Mouse (Mus musculus): ENCODE results near the gene Cdk12. TPM values are rescaled to one million over a fixed set of nuclear protein-coding genes. Genes with fewer than 3 reads are reported as not detected.
"Not testable (repeated sequence)": the region's sequence is repeated elsewhere in the genome, so short reads cannot be mapped to it uniquely, and the experiment has no call there.

The Cdk12 gene
- polyA plus RNA-seq, 1 experiment from 2014 or later, result 10.2 TPM

DNA sequence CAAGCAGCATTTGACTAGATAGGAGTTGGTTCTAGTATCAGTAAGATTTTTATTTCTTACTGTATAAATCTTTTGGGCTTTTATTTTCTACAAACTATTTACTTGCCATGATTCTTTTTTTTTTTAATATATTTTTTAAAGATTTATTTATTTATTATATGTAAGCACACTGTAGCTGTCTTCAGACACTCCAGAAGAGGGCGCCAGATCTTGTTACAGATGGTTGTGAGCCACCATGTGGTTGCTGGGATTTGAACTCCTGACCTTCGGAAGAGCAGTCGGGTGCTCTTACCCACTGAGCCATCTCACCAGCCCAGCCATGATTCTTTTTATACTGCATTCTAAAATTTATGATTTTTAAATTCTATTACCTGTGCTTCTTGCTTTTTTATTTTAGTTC, 40.1 kb downstream of the Cdk12 start:
- H3K9me3 ChIP-seq (replicated peaks; ENCODE audit: control insufficient read depth, low read length); H3K4me2 ChIP-seq (ENCODE audit: low read length); H3K27me3 ChIP-seq (replicated peaks; ENCODE audit: control insufficient read depth, insufficient read depth, low read length); DNase-seq (ENCODE audit: low spot score); H3K9ac ChIP-seq (ENCODE audit: low read length); H3K4me3 ChIP-seq (ENCODE audit: low read depth, low read length); H3K4me1 ChIP-seq (ENCODE audit: control insufficient read depth, insufficient read depth, low read length); H3K27ac ChIP-seq (ENCODE audit: low read depth, low read length); ATAC-seq: not testable (repeated sequence)
- WGBS, result 81% methylated on average over 3 of the region's 3 CpGs
- peaks cover 82% of the 10 kb centered on the region for H3K36me3 ChIP-seq (ENCODE audit: control insufficient read depth, insufficient read depth, low read length)

DNA sequence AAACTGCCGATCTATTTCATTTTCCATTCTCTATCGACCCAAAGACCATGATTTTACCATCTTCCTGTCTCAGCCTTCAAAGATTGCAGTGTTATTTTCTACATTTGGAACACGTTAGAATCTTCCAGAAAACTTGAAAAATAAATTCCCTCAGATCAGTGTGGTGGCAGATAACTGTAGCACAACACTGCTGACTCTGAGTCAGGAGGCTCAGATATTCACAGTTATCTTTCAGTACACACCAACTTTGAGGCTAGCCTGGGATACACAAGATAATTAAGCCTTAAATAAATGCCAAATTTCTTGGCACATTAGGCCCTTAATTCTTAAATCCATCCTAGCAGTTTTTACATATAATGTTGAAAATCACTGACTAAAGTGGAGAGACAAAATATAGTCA, 41.6 kb downstream of the Cdk12 start:
- 95% methylated on average over 3 of the region's 3 CpGs for WGBS
- Histone ChIP-seq H3K9ac (ENCODE audit: low read length) (no peak overlapping the region), H3K9me3 (replicated peaks; ENCODE audit: control insufficient read depth, low read length) (no peaks in the 10 kb centered on the region), H3K4me3 (ENCODE audit: low read depth, low read length) (no peak overlapping the region), H3K27ac (ENCODE audit: low read depth, low read length) (no peak overlapping the region), H3K36me3 (ENCODE audit: control insufficient read depth, insufficient read depth, low read length) (peaks cover 73% of the 10 kb centered on the region), H3K4me1 (ENCODE audit: control insufficient read depth, insufficient read depth, low read length) (no peaks in the 10 kb centered on the region), H3K4me2 (ENCODE audit: low read length) (no peak overlapping the region), H3K27me3 (replicated peaks; ENCODE audit: control insufficient read depth, insufficient read depth, low read length) (no peaks in the 10 kb centered on the region)
- ATAC-seq (no peak), DNase-seq (ENCODE audit: low spot score) (no peak)

DNA sequence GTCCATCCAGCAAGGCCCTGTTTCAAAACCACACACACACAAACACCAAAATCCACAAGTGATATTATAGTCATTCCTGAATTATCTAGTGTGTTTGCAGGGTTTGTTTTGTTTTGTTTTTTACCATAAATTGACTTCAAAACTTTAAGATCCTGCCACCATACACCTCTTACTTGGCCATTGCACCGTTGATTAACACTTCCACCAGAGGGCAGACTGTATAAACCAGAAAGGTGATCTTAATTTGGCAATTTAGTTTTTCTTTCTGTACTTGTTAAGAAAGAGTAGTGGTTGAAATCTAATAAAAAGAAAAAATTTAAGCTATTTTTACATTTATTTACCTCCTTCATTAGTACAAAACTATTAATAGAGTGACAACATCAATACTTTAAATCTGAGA, 44.5 kb downstream of the Cdk12 start:
- ATAC-seq (no peak), DNase-seq (ENCODE audit: low spot score) (peak; percentile 25)
- 81% methylated on average over 1 of the region's 1 CpGs for WGBS
- Histone ChIP-seq H3K36me3 (ENCODE audit: control insufficient read depth, insufficient read depth, low read length) (peaks cover 64% of the 10 kb centered on the region), H3K4me2 (ENCODE audit: low read length) (no peak overlapping the region), H3K9me3 (replicated peaks; ENCODE audit: control insufficient read depth, low read length) (no peaks in the 10 kb centered on the region), H3K4me1 (ENCODE audit: control insufficient read depth, insufficient read depth, low read length) (no peaks in the 10 kb centered on the region), H3K27ac (ENCODE audit: low read depth, low read length) (no peak overlapping the region), H3K27me3 (replicated peaks; ENCODE audit: control insufficient read depth, insufficient read depth, low read length) (no peaks in the 10 kb centered on the region), H3K4me3 (ENCODE audit: low read depth, low read length) (no peak overlapping the region), H3K9ac (ENCODE audit: low read length) (no peak overlapping the region)

DNA sequence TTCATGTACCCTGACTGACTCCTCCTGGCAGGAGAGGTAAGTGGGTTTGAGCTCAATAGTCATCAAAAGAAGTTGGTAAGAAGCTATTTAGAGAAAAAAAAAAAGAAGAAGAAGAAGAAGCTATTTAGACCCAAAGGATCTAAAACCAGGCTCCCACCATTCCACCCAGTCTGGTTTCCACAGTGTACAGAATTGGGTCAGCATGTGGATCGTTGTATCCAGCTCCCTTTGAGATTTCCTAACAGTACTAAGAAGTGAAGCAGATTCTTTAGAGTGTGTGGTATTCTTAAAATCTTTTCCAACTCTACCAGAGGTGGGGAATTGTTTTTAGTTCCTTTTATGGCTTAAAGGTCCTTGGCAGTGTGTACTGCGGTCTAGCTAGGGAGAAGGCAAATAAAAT, 50.9 kb downstream of the Cdk12 start:
- H3K36me3 ChIP-seq (ENCODE audit: control insufficient read depth, insufficient read depth, low read length), result peaks cover 16% of the 10 kb centered on the region
- DNase-seq (ENCODE audit: low spot score), result no peak
- no peak for ATAC-seq
- WGBS, result 95% methylated on average over 2 of the region's 2 CpGs
- H3K9me3 ChIP-seq (replicated peaks; ENCODE audit: control insufficient read depth, low read length), result no peaks in the 10 kb centered on the region
- H3K4me1 ChIP-seq (ENCODE audit: control insufficient read depth, insufficient read depth, low read length), result no peaks in the 10 kb centered on the region
- H3K27me3 ChIP-seq (replicated peaks; ENCODE audit: control insufficient read depth, insufficient read depth, low read length), result no peaks in the 10 kb centered on the region
- no peak overlapping the region for H3K27ac ChIP-seq (ENCODE audit: low read depth, low read length)
- H3K4me3 ChIP-seq (ENCODE audit: low read depth, low read length), result no peak overlapping the region
- H3K9ac ChIP-seq (ENCODE audit: low read length), result no peak overlapping the region
- no peak overlapping the region for H3K4me2 ChIP-seq (ENCODE audit: low read length)

DNA sequence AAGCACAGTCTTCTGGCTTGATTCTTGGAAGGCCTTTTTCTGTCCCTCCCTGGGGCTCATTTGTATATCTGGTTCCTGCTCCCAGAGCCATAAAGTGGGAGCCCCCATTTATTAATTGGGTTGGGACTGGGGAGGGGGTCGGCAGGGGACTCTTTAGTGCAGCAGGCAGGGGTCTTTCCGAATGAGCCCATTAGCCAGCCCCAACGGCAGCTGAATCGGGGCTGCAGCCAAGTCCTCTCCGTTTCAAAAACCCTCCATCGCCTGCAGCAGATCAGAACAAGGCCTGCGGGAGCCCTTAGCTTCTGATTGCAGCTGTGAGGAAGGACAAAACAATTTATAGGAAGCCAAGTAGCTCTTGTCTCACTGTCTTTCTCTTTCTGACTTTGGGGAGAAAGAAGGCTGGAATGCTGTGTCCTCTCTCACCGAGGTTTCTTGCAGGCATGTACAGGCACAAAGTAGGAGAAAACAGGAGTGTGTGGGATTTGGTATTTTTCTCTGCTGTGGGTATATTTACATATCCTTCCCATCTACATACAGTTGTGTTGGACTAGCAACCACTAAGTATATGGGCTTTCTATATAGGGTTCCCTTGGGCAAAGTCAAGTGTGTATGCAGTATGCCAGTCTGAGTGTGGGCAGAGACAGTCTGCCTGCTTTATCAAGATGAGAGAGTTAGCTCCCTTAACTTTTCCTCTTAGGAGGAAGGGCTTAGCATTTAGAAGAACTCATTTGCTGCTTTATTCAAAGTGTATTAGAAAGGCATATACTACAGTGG, 58.0 kb downstream of the Cdk12 start:
- ATAC-seq (no peak), DNase-seq (ENCODE audit: low spot score) (peak; percentile 41)
- Histone ChIP-seq H3K36me3 (ENCODE audit: control insufficient read depth, insufficient read depth, low read length) (peaks cover 12% of the 10 kb centered on the region; the same call in 1 of the 2 replicates), H3K4me1 (ENCODE audit: control insufficient read depth, insufficient read depth, low read length) (peaks cover 10% of the 10 kb centered on the region), H3K9me3 (replicated peaks; ENCODE audit: control insufficient read depth, low read length) (no peaks in the 10 kb centered on the region), H3K4me2 (ENCODE audit: low read length) (no peak overlapping the region), H3K4me3 (ENCODE audit: low read depth, low read length) (no peak overlapping the region), H3K27ac (ENCODE audit: low read depth, low read length) (peak overlapping the region; percentile 36; the same call in 1 of the 2 replicates), H3K9ac (ENCODE audit: low read length) (peak overlapping the region; percentile 40), H3K27me3 (replicated peaks; ENCODE audit: control insufficient read depth, insufficient read depth, low read length) (no peaks in the 10 kb centered on the region)
- 39% methylated on average over 8 of the region's 8 CpGs for WGBS

DNA sequence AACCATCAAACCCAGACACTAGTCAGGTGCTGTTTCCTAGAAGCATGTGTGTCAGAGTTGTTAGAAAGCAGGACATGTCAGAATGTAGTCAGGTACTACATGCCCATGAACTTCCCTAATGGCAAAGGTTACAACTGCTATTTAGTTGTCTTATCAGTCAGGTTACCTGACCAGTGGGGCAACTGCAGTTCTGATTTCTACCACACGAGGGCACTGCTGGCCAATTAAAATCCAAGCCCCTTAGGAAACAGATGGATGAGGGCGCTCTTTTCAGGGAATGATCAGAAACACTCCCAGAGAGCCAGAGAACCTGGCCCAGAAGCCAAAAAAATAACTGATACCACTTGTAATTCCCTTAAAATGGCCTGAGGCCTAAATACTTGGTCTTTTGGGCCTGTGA, 62.2 kb downstream of the Cdk12 start:
- ATAC-seq (no peak), DNase-seq (ENCODE audit: low spot score) (peak; percentile 92)
- 2% methylated on average over 2 of the region's 2 CpGs for WGBS
- no peak overlapping the region for H3K4me3 ChIP-seq (ENCODE audit: low read depth, low read length)
- H3K27ac ChIP-seq (ENCODE audit: low read depth, low read length), result peak overlapping the region; percentile 90; the same call in 1 of the 2 replicates
- H3K27me3 ChIP-seq (replicated peaks; ENCODE audit: control insufficient read depth, insufficient read depth, low read length), result no peaks in the 10 kb centered on the region
- H3K4me1 ChIP-seq (ENCODE audit: control insufficient read depth, insufficient read depth, low read length), result peaks cover 26% of the 10 kb centered on the region
- no peak overlapping the region for H3K9ac ChIP-seq (ENCODE audit: low read length)
- peaks cover 29% of the 10 kb centered on the region for H3K36me3 ChIP-seq (ENCODE audit: control insufficient read depth, insufficient read depth, low read length)
- H3K4me2 ChIP-seq (ENCODE audit: low read length), result no peak overlapping the region
- H3K9me3 ChIP-seq (replicated peaks; ENCODE audit: control insufficient read depth, low read length), result no peaks in the 10 kb centered on the region

DNA sequence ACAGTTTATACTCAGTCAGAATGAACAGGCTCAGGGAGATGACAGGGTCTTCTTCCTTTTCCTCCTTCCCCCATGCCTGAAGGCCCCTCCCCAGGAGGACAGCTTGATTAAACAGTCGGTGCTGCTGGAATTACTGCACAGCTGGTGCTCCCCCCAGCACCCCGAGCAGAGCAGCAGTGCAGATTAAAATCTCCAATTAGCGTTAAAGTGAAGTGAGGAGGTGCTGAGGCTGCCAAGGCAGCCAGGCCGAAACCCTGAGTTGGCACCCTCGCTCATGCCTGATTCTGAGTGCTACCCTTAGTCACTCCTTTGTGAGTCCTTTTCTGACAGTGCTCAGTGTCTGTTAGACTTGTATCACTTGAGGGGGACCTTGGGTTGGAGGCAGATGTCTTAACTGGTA, 63.0 kb downstream of the Cdk12 start:
- peak overlapping the region; percentile 90 for H3K27ac ChIP-seq (ENCODE audit: low read depth, low read length)
- peak; percentile 80 for DNase-seq (ENCODE audit: low spot score)
- H3K4me3 ChIP-seq (ENCODE audit: low read depth, low read length), result no peak overlapping the region
- peak; percentile 57 for ATAC-seq
- WGBS, result 25% methylated on average over 5 of the region's 5 CpGs
- H3K36me3 ChIP-seq (ENCODE audit: control insufficient read depth, insufficient read depth, low read length), result peaks cover 35% of the 10 kb centered on the region
- H3K27me3 ChIP-seq (replicated peaks; ENCODE audit: control insufficient read depth, insufficient read depth, low read length), result no peaks in the 10 kb centered on the region
- H3K4me2 ChIP-seq (ENCODE audit: low read length), result peak overlapping the region; percentile 12; the same call in 1 of the 2 replicates
- H3K4me1 ChIP-seq (ENCODE audit: control insufficient read depth, insufficient read depth, low read length), result peaks cover 23% of the 10 kb centered on the region
- H3K9ac ChIP-seq (ENCODE audit: low read length), result peak overlapping the region; percentile 41; the same call in 1 of the 2 replicates
- H3K9me3 ChIP-seq (replicated peaks; ENCODE audit: control insufficient read depth, low read length), result no peaks in the 10 kb centered on the region

DNA sequence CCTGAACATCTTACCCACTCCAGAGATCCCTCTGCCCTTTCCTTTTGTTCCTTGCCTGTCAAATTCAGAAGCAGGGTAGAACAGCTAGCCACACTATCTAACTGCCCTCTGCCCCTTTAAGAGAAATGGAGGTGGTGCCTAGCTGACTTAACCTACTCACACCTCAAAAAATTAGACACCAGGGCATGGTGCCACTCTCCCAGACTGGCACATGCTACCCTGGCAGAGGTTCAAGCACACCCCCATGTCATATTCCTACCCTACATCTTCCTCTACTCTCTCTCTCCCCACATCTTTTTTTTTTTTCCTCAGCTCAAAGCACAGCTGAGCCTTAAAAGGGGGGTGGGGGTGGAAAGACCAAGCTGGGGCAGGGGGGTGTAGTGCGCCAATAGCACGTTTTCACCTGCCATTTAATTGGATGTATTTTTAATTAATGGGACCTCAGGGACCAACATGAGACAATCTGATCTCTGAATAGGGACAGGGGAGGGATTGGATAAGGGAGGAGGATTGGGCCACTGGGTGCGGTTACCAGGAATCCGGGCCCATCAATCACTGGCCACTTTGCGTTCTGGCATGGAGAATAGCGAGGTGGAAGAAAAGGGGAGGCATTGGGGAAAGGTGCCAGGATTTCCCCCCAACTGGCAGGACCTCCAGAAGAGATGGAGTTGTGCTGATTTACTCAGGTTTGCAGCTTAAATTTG, 64.0 kb downstream of the Cdk12 start:
- H3K9me3 ChIP-seq (replicated peaks; ENCODE audit: control insufficient read depth, low read length), result no peaks in the 10 kb centered on the region
- 32% methylated on average over 6 of the region's 6 CpGs for WGBS
- no peak overlapping the region for H3K9ac ChIP-seq (ENCODE audit: low read length)
- H3K27ac ChIP-seq (ENCODE audit: low read depth, low read length), result peak overlapping the region; percentile 90
- H3K36me3 ChIP-seq (ENCODE audit: control insufficient read depth, insufficient read depth, low read length), result peaks cover 42% of the 10 kb centered on the region
- ATAC-seq, result peak; percentile 77
- H3K27me3 ChIP-seq (replicated peaks; ENCODE audit: control insufficient read depth, insufficient read depth, low read length), result no peaks in the 10 kb centered on the region
- no peak overlapping the region for H3K4me3 ChIP-seq (ENCODE audit: low read depth, low read length)
- H3K4me2 ChIP-seq (ENCODE audit: low read length), result peak overlapping the region; percentile 12; the same call in 1 of the 2 replicates
- H3K4me1 ChIP-seq (ENCODE audit: control insufficient read depth, insufficient read depth, low read length), result peaks cover 23% of the 10 kb centered on the region
- DNase-seq (ENCODE audit: low spot score), result peak; percentile 83

DNA sequence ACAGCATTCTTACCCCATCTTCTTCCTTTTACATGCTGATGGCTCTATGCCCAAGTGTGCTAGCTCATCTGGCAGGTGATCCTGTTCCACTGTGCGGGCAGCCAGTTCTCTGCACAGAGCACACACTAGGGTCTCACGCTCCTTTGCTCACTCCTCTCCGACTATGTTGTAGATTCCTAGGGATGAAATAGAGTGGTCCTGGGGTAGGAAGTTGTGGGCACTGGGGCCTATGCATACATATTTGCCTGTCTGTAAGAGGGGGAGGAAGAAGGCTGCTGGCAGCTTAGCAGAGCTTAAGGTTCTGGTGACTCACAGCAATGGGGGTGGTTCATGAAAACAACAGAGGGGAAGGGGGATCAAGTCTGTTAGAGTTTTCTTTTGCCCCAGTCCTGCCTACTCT, 67.2 kb downstream of the Cdk12 start:
- Histone ChIP-seq H3K4me2 (ENCODE audit: low read length) (no peak overlapping the region), H3K4me1 (ENCODE audit: control insufficient read depth, insufficient read depth, low read length) (peaks cover 23% of the 10 kb centered on the region), H3K9ac (ENCODE audit: low read length) (no peak overlapping the region), H3K9me3 (replicated peaks; ENCODE audit: control insufficient read depth, low read length) (no peaks in the 10 kb centered on the region), H3K27ac (ENCODE audit: low read depth, low read length) (0 out of 2 replicates have a peak overlapping the region, but pooled peaks have one; percentile 1), H3K36me3 (ENCODE audit: control insufficient read depth, insufficient read depth, low read length) (peaks cover 53% of the 10 kb centered on the region), H3K4me3 (ENCODE audit: low read depth, low read length) (no peak overlapping the region), H3K27me3 (replicated peaks; ENCODE audit: control insufficient read depth, insufficient read depth, low read length) (no peaks in the 10 kb centered on the region)
- no peak for DNase-seq (ENCODE audit: low spot score)
- no peak for ATAC-seq
- WGBS, result 82% methylated on average over 3 of the region's 3 CpGs
